Mouse (Mus musculus) hindbrain, embryonic 10.5 days (tissue): ENCODE data around the gene Mark3. TPM values are rescaled to one million over a fixed set of nuclear protein-coding genes. Genes with fewer than 3 reads are reported as not detected.

Experiments
- DNase-seq: peaks from one replicate; pipeline ENCODE4 v3.0.0-alpha.2; 2017; ENCODE audit warnings: low spot score
- H3K27ac ChIP-seq: fragments of 300-500 bp; sonication (generic); 2 replicates; pipeline ENCODE4 v1.5.1; 2016; ENCODE audit warnings: mild to moderate bottlenecking, moderate library complexity
- H3K27me3 ChIP-seq: fragments of 300-500 bp; sonication (generic); 2 replicates; pipeline ENCODE4 v1.6.1; 2016; ENCODE audit warnings: mild to moderate bottlenecking; ENCODE audit not compliant: poor library complexity, insufficient read depth, severe bottlenecking
- H3K36me3 ChIP-seq: fragments of 300-500 bp; sonication (generic); 2 replicates; pipeline ENCODE4 v1.6.1; 2016; ENCODE audit warnings: mild to moderate bottlenecking, moderate library complexity
- H3K4me1 ChIP-seq: fragments of 300-500 bp; sonication (generic); replicated peaks from 2 replicates; pipeline ENCODE4 v1.6.1; 2016; ENCODE audit warnings: mild to moderate bottlenecking
- H3K4me3 ChIP-seq: fragments of 300-500 bp; sonication (generic); 2 replicates; pipeline ENCODE4 v1.5.1; 2016; ENCODE audit warnings: mild to moderate bottlenecking, moderate library complexity
- H3K9me3 ChIP-seq: fragments of 300-500 bp; sonication (generic); 2 replicates; pipeline ENCODE4 v1.6.1; 2016; ENCODE audit warnings: mild to moderate bottlenecking, moderate library complexity
- WGBS: fragments of 180-500 bp; shearing (Covaris S2); methylation state at CpG from one replicate; pipeline ENCODE4 v1.1.7; 2016; 5-methylcytosine and 5-hydroxymethylcytosine counted together
- polyA plus RNA-seq: library from polyadenylated mRNA; unstranded; fragments of >200 nt; fragmentation: Nextera tagmentation; extraction: Ambion mirVana; gene quantifications from 2 replicates; pipeline ENCODE4 v1.2.1, GENCODE M21; 2016

The Mark3 gene
- polyA plus RNA-seq, 1 experiment from 2014 or later: 49.3 TPM

GRCm38 (mm10) chr12:111568836-111569235, 5.5 kb upstream of the Mark3 start:
- Histone ChIP-seq H3K9me3 (no peaks in the 10 kb centered on the region), H3K36me3 (no peaks in the 10 kb centered on the region; the same call in 1 of the 2 replicates), H3K27me3 (no peaks in the 10 kb centered on the region), H3K4me1 (peaks cover 17% of the 10 kb centered on the region), H3K4me3 (no peak overlapping the region), H3K27ac (no peak overlapping the region)
- no peak for DNase-seq
- WGBS: 69% methylated on average over 11 of the region's 11 CpGs

- H3K9me3 ChIP-seq: no peaks in the 10 kb centered on the region
- H3K36me3 ChIP-seq: peaks cover 4% of the 10 kb centered on the region; the same call in 1 of the 2 replicates
- no peak overlapping the region for H3K4me3 ChIP-seq
- H3K4me1 ChIP-seq: peaks cover 35% of the 10 kb centered on the region
- no peak overlapping the region for H3K27ac ChIP-seq
- no peak for DNase-seq
- no peaks in the 10 kb centered on the region for H3K27me3 ChIP-seq
- 81% methylated on average over 7 of the region's 7 CpGs for WGBS
Observed at GRCm38 (mm10) chr12:111572406-111572805, 1.9 kb upstream of the Mark3 start.

- Histone ChIP-seq H3K27me3 (no peaks in the 10 kb centered on the region), H3K9me3 (no peaks in the 10 kb centered on the region), H3K4me1 (peaks cover 35% of the 10 kb centered on the region), H3K27ac (peak overlapping the region; percentile 98), H3K4me3 (peak overlapping the region; percentile 100), H3K36me3 (peaks cover 10% of the 10 kb centered on the region; the same call in 1 of the 2 replicates)
- DNase-seq: no peak
- WGBS: 41% methylated on average over 6 of the region's 6 CpGs
Observed at GRCm38 (mm10) chr12:111573315-111573714, 1.0 kb upstream of the Mark3 start.

- Histone ChIP-seq H3K36me3 (peaks cover 23% of the 10 kb centered on the region), H3K9me3 (no peaks in the 10 kb centered on the region), H3K27ac (peak overlapping the region; percentile 98), H3K4me1 (peaks cover 35% of the 10 kb centered on the region), H3K4me3 (peak overlapping the region; percentile 100), H3K27me3 (no peaks in the 10 kb centered on the region)
- peak; percentile 65 for DNase-seq
- under 1% methylated on average over 58 of the region's 58 CpGs for WGBS
Observed at GRCm38 (mm10) chr12:111574887-111575838, 840 bp downstream of the Mark3 start.

GRCm38 (mm10) chr12:111583058-111583457, 8.7 kb downstream of the Mark3 start:
- Histone ChIP-seq H3K4me1 (peaks cover 11% of the 10 kb centered on the region; the same call in 1 of the 2 replicates), H3K4me3 (no peak overlapping the region), H3K27ac (no peak overlapping the region), H3K27me3 (no peaks in the 10 kb centered on the region), H3K36me3 (peaks cover 23% of the 10 kb centered on the region), H3K9me3 (no peaks in the 10 kb centered on the region)
- DNase-seq: no peak
- WGBS: 88% methylated on average over 1 of the region's 1 CpGs

- Histone ChIP-seq H3K4me1 (peaks cover 13% of the 10 kb centered on the region; the same call in 1 of the 2 replicates), H3K36me3 (peaks cover 14% of the 10 kb centered on the region)
- 88% methylated on average over 1 of the region's 1 CpGs for WGBS
Observed at GRCm38 (mm10) chr12:111584401-111584800, 10.1 kb downstream of the Mark3 start.

GRCm38 (mm10) chr12:111587252-111587651, 12.9 kb downstream of the Mark3 start:
- Histone ChIP-seq H3K27me3 (no peaks in the 10 kb centered on the region), H3K27ac (no peak overlapping the region), H3K36me3 (peaks cover 12% of the 10 kb centered on the region), H3K4me1 (peaks cover 13% of the 10 kb centered on the region; the same call in 1 of the 2 replicates), H3K9me3 (no peaks in the 10 kb centered on the region), H3K4me3 (no peak overlapping the region)
- WGBS: 84% methylated on average over 12 of the region's 12 CpGs
- DNase-seq: no peak

More at GRCm38 (mm10) chr12:111584401-111584800, 10.1 kb downstream of the Mark3 start:
- H3K4me3 ChIP-seq: no peak overlapping the region
- DNase-seq: no peak
- no peaks in the 10 kb centered on the region for H3K9me3 ChIP-seq
- no peaks in the 10 kb centered on the region for H3K27me3 ChIP-seq
- H3K27ac ChIP-seq: no peak overlapping the region

- Histone ChIP-seq H3K36me3 (peaks cover 56% of the 10 kb centered on the region), H3K27me3 (no peaks in the 10 kb centered on the region), H3K27ac (no peak overlapping the region), H3K9me3 (no peaks in the 10 kb centered on the region), H3K4me3 (no peak overlapping the region), H3K4me1 (0 out of 2 replicates have a peak, but pooled peaks cover 3% of the 10 kb centered on the region)
- DNase-seq: no peak
- 93% methylated on average over 14 of the region's 14 CpGs for WGBS
Observed at GRCm38 (mm10) chr12:111592407-111593021, 18.2 kb downstream of the Mark3 start.

- no peaks in the 10 kb centered on the region for H3K27me3 ChIP-seq
- H3K27ac ChIP-seq: no peak overlapping the region
- H3K4me1 ChIP-seq: no peaks in the 10 kb centered on the region
- H3K36me3 ChIP-seq: peaks cover 68% of the 10 kb centered on the region
- H3K4me3 ChIP-seq: no peak overlapping the region
- whole genome bisulfite sequencing: 80% methylated on average over 2 of the region's 2 CpGs
- no peaks in the 10 kb centered on the region for H3K9me3 ChIP-seq
- DNase-seq: no peak
Observed at GRCm38 (mm10) chr12:111593775-111594174, 19.5 kb downstream of the Mark3 start.

GRCm38 (mm10) chr12:111597310-111597709, 23.0 kb downstream of the Mark3 start:
- H3K27ac ChIP-seq: no peak overlapping the region
- H3K4me3 ChIP-seq: no peak overlapping the region

GRCm38 (mm10) chr12:111598902-111599301, 24.6 kb downstream of the Mark3 start:
- H3K4me1 ChIP-seq: no peaks in the 10 kb centered on the region
- no peak overlapping the region for H3K27ac ChIP-seq
- H3K4me3 ChIP-seq: no peak overlapping the region
- WGBS: 88% methylated on average over 1 of the region's 1 CpGs
- H3K27me3 ChIP-seq: no peaks in the 10 kb centered on the region
- peaks cover 97% of the 10 kb centered on the region for H3K36me3 ChIP-seq
- no peaks in the 10 kb centered on the region for H3K9me3 ChIP-seq
- no peak for DNase-seq

More at GRCm38 (mm10) chr12:111597310-111597709, 23.0 kb downstream of the Mark3 start:
- no peak for DNase-seq
- no peaks in the 10 kb centered on the region for H3K9me3 ChIP-seq
- H3K4me1 ChIP-seq: no peaks in the 10 kb centered on the region
- H3K27me3 ChIP-seq: no peaks in the 10 kb centered on the region
- 96% methylated on average over 1 of the region's 1 CpGs for WGBS
- peaks cover 97% of the 10 kb centered on the region for H3K36me3 ChIP-seq

GRCm38 (mm10) chr12:111599640-111600039, 25.3 kb downstream of the Mark3 start:
- DNase-seq: no peak
- Histone ChIP-seq H3K4me1 (no peaks in the 10 kb centered on the region), H3K9me3 (no peaks in the 10 kb centered on the region), H3K27me3 (no peaks in the 10 kb centered on the region), H3K36me3 (peaks cover 98% of the 10 kb centered on the region), H3K4me3 (no peak overlapping the region), H3K27ac (no peak overlapping the region)
- WGBS: 97% methylated on average over 5 of the region's 5 CpGs

- peaks cover 95% of the 10 kb centered on the region for H3K36me3 ChIP-seq
- no peaks in the 10 kb centered on the region for H3K4me1 ChIP-seq
- H3K27me3 ChIP-seq: no peaks in the 10 kb centered on the region
- DNase-seq: no peak
- no peaks in the 10 kb centered on the region for H3K9me3 ChIP-seq
- 90% methylated on average over 3 of the region's 3 CpGs for WGBS
- no peak overlapping the region for H3K27ac ChIP-seq
- H3K4me3 ChIP-seq: no peak overlapping the region
Observed at GRCm38 (mm10) chr12:111603871-111604270, 29.5 kb downstream of the Mark3 start.
